Mouse (Mus musculus): Measurements from ENCODE around the gene Csrp2.

DNA sequence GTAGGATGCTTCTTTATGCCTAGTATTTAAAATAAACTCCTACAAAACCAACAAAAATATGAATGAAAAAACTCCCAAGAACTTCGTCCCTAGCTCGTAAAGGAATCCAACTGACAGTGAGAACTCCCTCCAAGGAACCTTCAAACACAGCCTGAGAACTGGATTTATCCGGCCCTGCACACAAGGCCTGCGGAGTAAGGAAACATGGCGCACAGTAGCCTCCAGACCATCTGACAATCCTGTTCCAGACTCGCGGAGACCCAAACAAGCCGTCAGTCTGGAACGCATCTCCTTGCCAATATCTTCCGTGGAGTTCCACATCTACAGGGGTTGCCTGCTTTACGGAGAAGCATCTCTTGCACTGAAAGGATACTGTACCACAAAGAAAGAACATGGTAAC, 22.4 kb downstream of the Csrp2 start:
- TF ChIP-seq CTCF (IDR thresholded peaks at IDR 0.05; ENCODE audit: low read depth) (no peak), EP300 (IDR thresholded peaks at IDR 0.05; ENCODE audit: low read depth) (no peak)
